Comparison of ENCODE assay signal across 13 mouse cellular contexts in genomic region chr12:112961872-112962271, GRCm38 (mm10). TPM values are rescaled to one million over a fixed set of nuclear protein-coding genes. Genes with fewer than 3 reads are reported as not detected.
DNase-seq lines count a peak whose midpoint lies in the region; ATAC-seq and TF ChIP-seq lines count a peak whose summit lies in the region.
"Had no signal": no experiment of that assay in that cellular context is flagged by ENCODE, and none has a peak within 500 bp of the region (broad histone marks: within the 10 kb centered on the region; RNA-seq: fewer than 3 reads in every experiment).

No protein-coding gene starts in this region.

- ATAC-seq in heart, embryonic 12.5 days (ENCODE audit: insufficient number of reproducible peaks, low FRiP score) = no peak
- peak; percentile 38 for ATAC-seq in lung, postnatal 0 days
- no peak for ATAC-seq in erythroblast, adult 5-6 weeks (replicated peaks; ENCODE audit: low FRiP score, poor library complexity, severe bottlenecking)

- H3K9me3 ChIP-seq in heart, embryonic 12.5 days (replicated peaks) = no peaks in the 10 kb centered on the region
- no peaks in the 10 kb centered on the region for H3K9me3 ChIP-seq in lung, postnatal 0 days (ENCODE audit: low read length)
- H3K9me3 ChIP-seq: hindbrain, embryonic 15.5 days had no signal

- H3K36me3 ChIP-seq in heart, embryonic 12.5 days = peaks cover 74% of the 10 kb centered on the region
- H3K36me3 ChIP-seq in kidney, adult 2 months (ENCODE audit: control insufficient read depth, insufficient read depth, low read length) = peaks cover 7% of the 10 kb centered on the region
- peaks cover 69% of the 10 kb centered on the region for H3K36me3 ChIP-seq in lung, postnatal 0 days (ENCODE audit: insufficient read depth, low read length)

- peak overlapping the region; percentile 57 for H3K27ac ChIP-seq in heart, embryonic 12.5 days (ENCODE audit: poor library complexity, severe bottlenecking)
- peak overlapping the region; percentile 9; the same call in 1 of the 2 replicates for H3K27ac ChIP-seq in kidney, adult 2 months (ENCODE audit: insufficient read depth, low read depth, low read length)
- H3K27ac ChIP-seq in lung, postnatal 0 days (ENCODE audit: low read length) = no peak overlapping the region
- H3K27ac ChIP-seq: hindbrain, embryonic 15.5 days had no signal

- no peak overlapping the region for H3K4me2 ChIP-seq in heart, embryonic 12.5 days
- H3K4me2 ChIP-seq in lung, postnatal 0 days (replicated peaks; ENCODE audit: low read depth, low read length) = no peak overlapping the region
- H3K4me2 ChIP-seq: hindbrain, embryonic 15.5 days; liver, embryonic 11.5 days had no signal

- no peak for TF ChIP-seq CTCF in kidney, adult 2 months (conservative IDR thresholded peaks at IDR 0.05; ENCODE audit: insufficient read depth, insufficient read length, low read depth, low read length)
- no peak for TF ChIP-seq CTCF in lung, postnatal 0 days (IDR thresholded peaks at IDR 0.05)

- H3K9ac ChIP-seq in heart, embryonic 12.5 days = peak overlapping the region; percentile 18; the same call in 1 of the 2 replicates
- no peak overlapping the region for H3K9ac ChIP-seq in lung, postnatal 0 days (replicated peaks; ENCODE audit: low read depth)
- H3K9ac ChIP-seq: hindbrain, embryonic 15.5 days had no signal

- DNase-seq in heart, postnatal 10 days = no peak
- peak; percentile 41 for DNase-seq in kidney, adult 2 months
- no peak for DNase-seq in kidney, adult 8-10 months
- no peak for DNase-seq in lung, postnatal 0 days (ENCODE audit: low spot score)
- DNase-seq in lung, adult 18-20 months = no peak
- DNase-seq: adrenal gland, postnatal 10 days; kidney, adult 9 months; layer of hippocampus, adult 9-11 months; thymus, postnatal 14 days had no signal

- H3K4me3 ChIP-seq in heart, embryonic 12.5 days = no peak overlapping the region
- no peak overlapping the region for H3K4me3 ChIP-seq in kidney, adult 2 months (ENCODE audit: insufficient read depth, low read depth, low read length)
- no peak overlapping the region for H3K4me3 ChIP-seq in lung, postnatal 0 days (ENCODE audit: low read depth, low read length)
- H3K4me3 ChIP-seq: hindbrain, embryonic 15.5 days had no signal

- H3K4me1 ChIP-seq in heart, embryonic 12.5 days (replicated peaks) = peaks cover 36% of the 10 kb centered on the region
- H3K4me1 ChIP-seq in kidney, adult 2 months (ENCODE audit: control insufficient read depth, insufficient read depth, low read length) = no peaks in the 10 kb centered on the region
- no peaks in the 10 kb centered on the region for H3K4me1 ChIP-seq in lung, postnatal 0 days (ENCODE audit: insufficient read depth, low read depth, low read length)
- H3K4me1 ChIP-seq: hindbrain, embryonic 15.5 days had no signal

- no peak for TF ChIP-seq EP300 in lung, postnatal 0 days (IDR thresholded peaks at IDR 0.05)

- WGBS in heart, embryonic 12.5 days = 86% methylated on average over 5 of the region's 5 CpGs
- WGBS in kidney, adult 2 months = 69% methylated on average over 5 of the region's 5 CpGs
- 57% methylated on average over 5 of the region's 5 CpGs for WGBS in lung, postnatal 0 days

- no peak for TF ChIP-seq POLR2A in kidney, adult 2 months (IDR thresholded peaks at IDR 0.05; ENCODE audit: low read depth, low read length)

- no peaks in the 10 kb centered on the region for H3K27me3 ChIP-seq in heart, embryonic 12.5 days (replicated peaks)
- no peaks in the 10 kb centered on the region for H3K27me3 ChIP-seq in kidney, adult 2 months (replicated peaks; ENCODE audit: control insufficient read depth, insufficient read depth, low read length)
- no peaks in the 10 kb centered on the region for H3K27me3 ChIP-seq in lung, postnatal 0 days (replicated peaks; ENCODE audit: insufficient read depth, low read length)
- H3K27me3 ChIP-seq: hindbrain, embryonic 15.5 days had no signal

- intact Hi-C loops in heart, postnatal 10 days (cut with DNase I) = no loop called here

RNA-seq across cellular contexts. Expression of gene Btbd6, which starts 14.4 kb away (rescaled TPM):
- polyA plus RNA-seq in heart, embryonic 12.5 days (2016; fragmentation: Nextera tagmentation; extraction: Ambion mirVana) = 22.4 and 23.0 TPM in 2 replicates
- total RNA-seq in heart, postnatal 10 days (2021) = 10 to 100 TPM; 22.9 to 24.5 TPM
- polyA plus RNA-seq in kidney, adult 2 months (2012; rRNA removed) = 31.8 and 45.2 TPM in 2 replicates
- polyA plus RNA-seq in lung, postnatal 0 days (2015; fragmentation: Nextera tagmentation; extraction: Ambion mirVana) = 20.2 and 23.4 TPM in 2 replicates
- 2.3 TPM in 1 of 2 replicates, not detected in the other for total RNA-seq in erythroblast, adult 5-6 weeks (2015; ENCODE audit: low replicate concordance)
- 1.9 and 2.9 TPM in 2 replicates for total RNA-seq in erythroblast, adult 5-6 weeks (2017; ENCODE audit: low replicate concordance)

RNA-seq across cellular contexts. Expression of gene Nudt14, which starts 19.9 kb away (rescaled TPM):
- polyA plus RNA-seq in heart, embryonic 12.5 days (2016; fragmentation: Nextera tagmentation; extraction: Ambion mirVana) = 38.3 and 41.7 TPM in 2 replicates
- 10 to 100 TPM; 11.7 to 11.8 TPM for total RNA-seq in heart, postnatal 10 days (2021)
- polyA plus RNA-seq in kidney, adult 2 months (2012; rRNA removed) = 66.1 and 73.0 TPM in 2 replicates
- polyA plus RNA-seq in lung, postnatal 0 days (2015; fragmentation: Nextera tagmentation; extraction: Ambion mirVana) = 101 TPM in 2 replicates
- total RNA-seq in erythroblast, adult 5-6 weeks (2015; ENCODE audit: low replicate concordance) = 2.7 TPM in 1 of 2 replicates, not detected in the other
- total RNA-seq in erythroblast, adult 5-6 weeks (2017; ENCODE audit: low replicate concordance) = 1.1 TPM in 1 of 2 replicates, not detected in the other

RNA-seq across cellular contexts. Expression of gene Jag2, which starts 32.3 kb away (rescaled TPM):
- polyA plus RNA-seq in heart, embryonic 12.5 days (2016; fragmentation: Nextera tagmentation; extraction: Ambion mirVana) = 2.6 TPM in 2 replicates
- 10 to 100 TPM; 36.1 to 38.5 TPM for total RNA-seq in heart, postnatal 10 days (2021)
- polyA plus RNA-seq in kidney, adult 2 months (2012; rRNA removed) = 10.1 and 10.6 TPM in 2 replicates
- polyA plus RNA-seq in lung, postnatal 0 days (2015; fragmentation: Nextera tagmentation; extraction: Ambion mirVana) = 6.0 and 7.7 TPM in 2 replicates
- total RNA-seq in erythroblast, adult 5-6 weeks (2015; ENCODE audit: low replicate concordance) = not detected in 2 replicates
- not detected in 2 replicates for total RNA-seq in erythroblast, adult 5-6 weeks (2017; ENCODE audit: low replicate concordance)

RNA-seq across cellular contexts. Expression of gene Brf1, which starts 38.6 kb away (rescaled TPM):
- polyA plus RNA-seq in heart, embryonic 12.5 days (2016; fragmentation: Nextera tagmentation; extraction: Ambion mirVana) = 40.3 and 42.9 TPM in 2 replicates
- total RNA-seq in heart, postnatal 10 days (2021) = 10 to 100 TPM; 29.3 to 35.8 TPM
- 44.8 and 53.0 TPM in 2 replicates for polyA plus RNA-seq in kidney, adult 2 months (2012; rRNA removed)
- 38.8 and 44.9 TPM in 2 replicates for polyA plus RNA-seq in lung, postnatal 0 days (2015; fragmentation: Nextera tagmentation; extraction: Ambion mirVana)
- 14.6 and 20.9 TPM in 2 replicates for total RNA-seq in erythroblast, adult 5-6 weeks (2015; ENCODE audit: low replicate concordance)
- 35.9 and 52.0 TPM in 2 replicates for total RNA-seq in erythroblast, adult 5-6 weeks (2017; ENCODE audit: low replicate concordance)

RNA-seq across cellular contexts. Expression of gene Pacs2, which starts 52.4 kb away (rescaled TPM):
- polyA plus RNA-seq in heart, embryonic 12.5 days (2016; fragmentation: Nextera tagmentation; extraction: Ambion mirVana) = 10.5 and 12.2 TPM in 2 replicates
- 10 to 100 TPM; 29.3 to 30.4 TPM for total RNA-seq in heart, postnatal 10 days (2021)
- 42.4 and 47.8 TPM in 2 replicates for polyA plus RNA-seq in kidney, adult 2 months (2012; rRNA removed)
- 6.8 and 9.5 TPM in 2 replicates for polyA plus RNA-seq in lung, postnatal 0 days (2015; fragmentation: Nextera tagmentation; extraction: Ambion mirVana)
- total RNA-seq in erythroblast, adult 5-6 weeks (2015; ENCODE audit: low replicate concordance) = 10.7 and 18.3 TPM in 2 replicates
- total RNA-seq in erythroblast, adult 5-6 weeks (2017; ENCODE audit: low replicate concordance) = 12.7 and 14.5 TPM in 2 replicates
